Mouse (Mus musculus) kidney, adult 18-20 months (tissue): ENCODE data around the gene Col11a2.
"Not testable (repeated sequence)": the region's sequence is repeated elsewhere in the genome, so short reads cannot be mapped to it uniquely, and the experiment has no call there.

Experiments used
- DNase-seq: peaks from one replicate; pipeline ENCODE4 v3.0.0; 2021

Gene Col11a2

DNA sequence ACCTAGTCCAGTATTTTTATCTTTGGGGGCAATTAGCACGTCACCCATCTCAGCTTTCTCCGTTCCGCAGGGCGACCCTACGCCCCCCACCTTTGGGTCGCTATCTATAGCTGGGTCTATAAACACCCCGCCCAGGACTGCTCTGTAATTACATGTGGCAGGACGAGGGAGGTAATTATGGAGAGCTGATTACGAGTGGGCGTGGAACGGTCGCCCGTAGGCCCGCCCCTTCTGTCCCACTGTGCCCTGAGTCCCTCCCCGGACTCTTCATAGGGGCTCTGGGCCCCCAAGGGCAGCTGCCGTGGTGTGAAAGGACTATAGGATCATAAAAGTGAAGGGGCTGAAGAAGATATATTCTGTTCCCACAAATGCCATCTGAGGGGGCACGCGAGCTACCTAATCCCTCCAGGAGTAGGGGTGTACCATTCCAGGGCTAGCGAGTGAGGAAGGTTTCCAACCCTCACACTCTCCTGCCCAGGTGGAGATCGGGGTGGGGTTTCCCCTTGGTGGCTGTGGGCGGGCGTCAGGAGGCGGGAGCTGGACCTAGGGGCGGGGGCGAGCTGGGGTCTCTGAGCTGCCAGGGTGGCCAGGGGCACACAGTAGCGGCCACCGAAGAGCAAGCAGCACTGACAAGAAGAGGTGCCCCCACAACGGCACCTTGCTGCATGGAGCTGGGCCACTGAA, at the start of gene Col11a2:
TSS of gene Col11a2 (plus strand) at position 560 of the 684 bp plus-strand sequence.
- DNase-seq: no peak

DNA sequence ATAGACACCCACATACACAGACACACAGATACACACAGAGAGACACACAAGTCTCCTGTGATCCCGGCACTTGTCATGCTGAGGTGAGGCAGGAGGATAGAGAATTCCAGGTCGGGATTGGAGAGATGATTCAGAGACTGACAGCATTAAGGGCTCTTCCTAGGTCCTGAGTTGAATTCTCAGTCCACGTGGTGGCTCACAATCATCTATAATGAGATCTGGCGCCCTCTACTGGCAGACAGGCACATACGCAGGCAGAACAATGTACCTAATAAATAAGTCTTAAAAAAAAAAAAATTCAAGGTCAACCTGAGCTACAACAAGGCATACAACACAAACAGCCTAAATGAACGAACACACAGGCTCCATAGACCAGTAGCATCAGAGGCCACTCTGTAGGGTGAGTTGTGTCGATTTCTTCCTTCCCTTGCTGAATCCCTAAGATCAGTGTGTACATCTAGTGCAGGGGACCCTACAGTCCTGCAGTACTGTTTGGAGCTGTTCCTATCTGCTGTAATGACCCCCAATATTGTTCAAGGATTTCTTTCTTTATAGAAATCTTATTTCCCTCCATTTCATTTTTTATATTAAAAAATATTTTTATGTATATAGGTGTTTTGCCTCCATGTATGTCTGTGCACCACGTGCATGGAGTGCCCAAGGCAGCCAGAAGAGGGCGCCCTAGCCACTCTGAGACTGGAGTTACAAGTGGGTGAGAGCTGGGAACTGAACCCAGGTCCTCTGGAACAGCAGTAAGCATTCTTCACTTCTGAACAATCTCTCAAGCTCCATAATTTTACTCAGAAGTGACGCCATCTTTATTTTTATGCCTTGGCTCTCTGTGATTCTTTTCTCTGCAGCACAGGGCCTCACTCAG, 47.2 kb upstream of the Col11a2 start:
- peak; percentile 60 for DNase-seq

DNA sequence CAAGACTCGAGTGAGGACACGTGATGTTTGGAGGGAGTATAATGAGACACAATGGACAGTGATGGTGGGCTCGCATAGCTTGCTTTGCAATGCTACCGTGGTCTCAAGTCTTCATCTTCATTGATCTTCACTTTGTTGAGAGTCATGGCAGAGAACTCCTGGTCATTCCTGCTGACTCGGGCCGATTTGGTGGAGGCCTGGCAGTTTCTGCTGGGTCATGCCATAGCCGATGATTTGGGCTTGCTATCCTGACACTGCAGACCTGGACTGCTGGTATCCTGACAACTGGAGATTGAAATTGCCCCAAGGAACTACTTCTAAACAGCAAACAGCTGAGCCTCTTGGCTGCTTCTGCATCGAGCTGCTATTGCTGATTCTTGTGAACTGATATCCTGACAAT, 44.3 kb upstream of the Col11a2 start:
- no peak for DNase-seq

DNA sequence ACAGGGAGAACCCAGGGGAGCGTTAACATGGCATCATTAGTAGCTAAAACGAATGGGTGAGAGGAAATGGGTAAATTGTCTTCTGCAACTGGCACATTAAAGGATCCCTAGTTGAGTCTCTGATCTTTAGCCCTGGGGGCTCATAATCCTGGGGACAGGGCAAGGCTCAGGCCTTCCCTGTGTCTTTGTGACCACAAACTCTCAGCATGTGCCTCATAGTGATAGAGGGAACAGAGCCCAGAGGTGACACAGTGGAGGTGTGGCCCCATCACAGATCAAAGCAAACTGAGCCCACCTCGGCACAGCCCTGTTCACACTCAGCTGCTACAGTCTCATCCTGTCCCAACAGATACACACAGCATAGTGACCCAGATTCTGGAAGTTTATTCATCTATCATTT, 43.6 kb upstream of the Col11a2 start:
- DNase-seq: no peak

DNA sequence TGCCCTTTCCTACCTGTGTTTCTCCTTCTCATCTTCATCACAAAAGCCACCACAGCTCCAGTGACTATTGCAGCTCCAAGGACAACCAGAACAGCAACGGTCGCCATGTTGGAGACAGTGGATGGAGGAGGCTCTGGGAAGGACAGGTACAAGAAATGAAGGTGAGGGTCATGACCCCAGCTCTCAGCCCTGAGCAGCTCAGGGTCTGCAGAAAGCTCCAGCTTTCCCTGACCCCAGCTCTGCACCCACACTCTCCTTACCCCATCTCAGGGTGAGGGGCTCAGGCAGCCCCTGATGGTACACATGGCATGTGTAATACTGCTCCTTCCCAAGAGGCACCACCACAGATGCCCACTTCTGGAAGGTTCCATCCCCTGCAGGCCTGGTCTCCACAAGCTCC, 42.2 kb upstream of the Col11a2 start:
- not testable (repeated sequence) for DNase-seq

DNA sequence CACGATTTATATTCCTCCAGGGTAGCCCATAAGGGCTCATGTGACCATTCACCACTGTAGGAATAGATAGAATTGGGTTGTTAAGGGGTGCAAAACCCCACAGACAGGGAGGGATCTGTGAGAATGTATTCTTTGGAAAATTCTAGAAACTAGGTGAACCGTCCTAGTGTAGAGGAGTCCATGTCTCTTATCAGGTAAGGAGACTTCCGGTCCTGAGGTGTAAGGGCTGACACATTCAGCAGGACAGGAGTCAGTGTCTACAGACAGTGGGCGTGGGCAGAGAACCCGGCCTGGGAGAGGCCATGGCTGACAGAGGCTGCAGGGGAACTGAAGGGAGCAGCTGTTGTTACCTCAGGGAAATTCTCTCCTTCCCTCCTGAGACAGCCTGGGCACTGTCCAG, 40.5 kb upstream of the Col11a2 start:
- not testable (repeated sequence) for DNase-seq

DNA sequence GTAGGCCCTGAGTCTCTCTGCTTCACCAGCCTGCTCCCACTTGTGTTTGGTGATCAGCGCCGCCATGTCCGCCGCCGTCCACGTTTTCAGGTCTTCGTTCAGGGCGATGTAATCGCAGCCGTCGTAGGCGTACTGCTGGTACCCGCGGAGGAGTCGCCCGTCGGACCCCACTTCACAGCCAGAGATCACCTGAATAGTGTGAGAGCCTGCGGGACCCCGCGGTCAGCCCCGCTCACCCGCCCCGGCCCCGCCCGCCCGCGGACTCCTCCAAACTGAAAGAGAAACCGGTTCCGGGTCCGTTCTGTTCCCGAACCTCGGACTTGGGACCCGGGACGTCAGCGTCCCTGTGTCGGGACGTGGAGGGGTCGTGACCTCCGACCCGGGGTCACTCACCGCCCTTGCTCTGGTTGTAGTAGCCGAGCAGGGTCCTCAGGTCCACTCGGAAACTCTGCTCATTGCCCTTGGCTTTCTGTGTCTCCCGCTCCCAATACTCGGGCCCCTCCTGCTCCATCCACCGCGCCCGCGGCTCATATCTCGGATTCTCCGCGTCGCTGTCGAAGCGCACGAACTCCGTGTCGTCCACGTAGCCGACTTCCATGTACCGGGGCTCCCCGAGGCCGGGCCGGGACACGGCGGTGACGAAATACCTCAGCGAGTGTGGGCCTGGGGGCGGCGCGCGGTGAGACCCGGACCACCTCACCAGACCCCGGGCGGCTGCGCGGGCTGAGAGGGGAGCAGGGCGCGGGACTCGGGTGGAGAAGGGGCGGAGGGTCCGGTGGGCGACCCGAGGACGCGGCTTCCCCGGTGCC, 39.7 kb upstream of the Col11a2 start:
- peak; percentile 45 for DNase-seq

DNA sequence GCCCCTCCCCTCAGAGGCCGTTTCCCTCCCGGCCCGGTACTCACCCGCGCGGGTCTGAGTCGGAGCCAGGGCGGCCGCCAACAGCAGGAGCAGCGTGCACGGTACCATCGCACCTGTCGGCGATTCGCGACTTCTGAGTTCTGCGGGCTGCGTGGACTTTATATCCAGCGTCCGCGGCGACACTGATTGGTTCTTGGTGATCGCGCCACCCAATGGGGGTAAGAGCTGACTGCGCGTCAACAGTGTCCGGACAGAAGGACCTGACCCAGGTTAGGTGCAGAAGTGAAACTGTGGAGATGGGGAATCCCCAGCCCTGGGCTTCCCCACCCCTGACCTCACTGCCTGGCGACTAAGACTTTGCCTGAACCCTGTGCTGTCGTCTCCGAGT, 39.1 kb upstream of the Col11a2 start, which contains the start of gene H2-K1:
TSS of gene H2-K1 (minus strand) at position 198 of the 388 bp plus-strand sequence.
- DNase-seq: peak; percentile 92

DNA sequence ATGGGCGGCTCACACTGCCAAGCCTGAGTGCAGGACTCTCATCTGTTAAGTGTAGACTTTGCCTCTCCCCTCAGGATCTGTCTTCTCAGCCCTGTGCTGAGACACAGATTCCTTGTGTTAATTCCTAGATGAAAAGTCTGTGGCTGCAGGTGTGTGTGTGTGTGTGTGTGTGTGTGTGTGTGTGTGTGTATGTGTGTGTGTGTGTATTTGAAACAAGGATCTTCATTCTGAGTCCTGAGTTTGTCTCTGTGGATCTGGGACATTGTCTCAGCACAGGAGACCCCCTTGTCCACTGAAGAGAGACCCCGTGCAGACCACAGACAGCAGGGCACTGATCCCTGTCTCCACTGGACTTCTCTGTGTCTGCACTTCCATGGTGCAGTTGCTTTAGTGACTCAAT, 38.4 kb upstream of the Col11a2 start:
- DNase-seq: not testable (repeated sequence)

DNA sequence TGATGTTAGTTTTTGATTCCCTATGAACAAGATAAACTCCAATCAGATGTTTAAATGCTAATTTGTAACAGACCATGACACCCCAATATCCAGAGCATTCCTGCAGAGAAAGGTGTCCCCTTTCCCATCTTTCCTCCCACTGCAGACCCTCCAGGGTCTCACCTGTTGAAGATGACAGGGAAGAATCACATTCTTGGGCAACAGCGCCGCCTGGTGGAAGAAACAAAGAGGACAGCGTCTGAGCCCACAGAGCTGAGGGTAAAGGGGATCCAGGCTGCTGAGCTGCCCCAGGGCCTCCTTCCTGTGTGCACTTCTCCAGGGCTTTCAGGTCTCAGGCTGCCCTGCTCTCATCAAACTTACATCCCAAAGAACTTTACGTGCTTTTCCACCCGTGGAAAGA, 35.8 kb upstream of the Col11a2 start:
- peak; percentile 55 for DNase-seq

DNA sequence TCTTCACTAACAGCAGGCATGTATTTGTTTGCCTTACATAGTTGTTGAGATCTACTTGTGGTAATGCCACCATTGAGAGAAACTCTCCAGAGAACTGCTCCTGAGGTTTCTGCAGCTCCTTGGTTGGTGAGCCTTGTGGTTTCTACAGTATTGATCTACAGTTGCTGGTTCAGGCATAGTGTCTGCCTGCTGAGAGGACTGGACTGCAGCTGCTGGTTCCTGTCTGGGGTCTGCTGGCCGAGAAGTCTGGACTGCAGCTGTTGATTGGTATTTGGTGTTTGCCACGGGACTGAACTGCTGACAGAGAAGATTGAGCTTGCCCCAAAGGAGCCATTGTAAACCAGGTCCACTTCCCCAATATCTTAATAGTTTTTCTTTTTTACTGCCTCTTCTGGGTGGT, 32.7 kb upstream of the Col11a2 start:
- DNase-seq: no peak

DNA sequence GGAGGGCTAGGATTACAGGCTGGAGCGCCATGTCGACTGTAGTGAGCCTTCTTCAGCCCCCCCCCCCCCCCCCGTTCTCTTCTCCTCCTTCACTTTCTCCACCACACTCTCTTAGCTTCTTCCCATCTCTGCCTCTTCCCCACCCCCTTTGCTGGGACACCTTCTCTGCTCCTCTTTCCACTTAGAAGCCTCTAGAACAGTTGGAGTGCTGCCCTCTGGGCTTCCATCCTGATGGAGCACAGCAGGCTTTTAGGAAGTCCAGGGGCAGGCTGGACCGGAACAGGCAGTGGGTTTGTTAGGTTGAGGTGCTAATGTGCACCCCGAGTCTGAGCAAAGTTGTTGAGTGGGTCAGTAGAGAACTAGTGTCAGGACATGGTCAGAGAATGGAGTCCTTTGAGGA, 29.1 kb upstream of the Col11a2 start:
- DNase-seq: no peak

DNA sequence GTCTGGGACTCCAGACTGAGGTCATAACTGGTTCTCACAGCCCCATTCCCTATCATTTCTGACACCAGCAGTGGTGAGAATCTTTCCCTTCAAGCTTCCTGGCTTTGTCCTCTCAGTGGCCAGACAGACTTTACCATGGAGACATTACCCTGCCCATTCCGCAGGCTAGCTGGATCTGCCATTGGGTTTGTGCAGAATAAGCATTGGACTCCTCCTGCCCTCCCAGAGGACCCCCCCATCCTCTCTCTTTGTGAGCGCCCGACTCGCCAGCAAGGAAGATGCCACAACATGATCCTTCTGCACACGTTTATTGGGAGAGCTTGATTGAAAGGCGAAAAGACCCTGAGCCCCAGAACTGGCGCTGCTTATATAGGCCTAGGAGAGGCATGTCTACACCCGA, 25.8 kb upstream of the Col11a2 start:
- no peak for DNase-seq

DNA sequence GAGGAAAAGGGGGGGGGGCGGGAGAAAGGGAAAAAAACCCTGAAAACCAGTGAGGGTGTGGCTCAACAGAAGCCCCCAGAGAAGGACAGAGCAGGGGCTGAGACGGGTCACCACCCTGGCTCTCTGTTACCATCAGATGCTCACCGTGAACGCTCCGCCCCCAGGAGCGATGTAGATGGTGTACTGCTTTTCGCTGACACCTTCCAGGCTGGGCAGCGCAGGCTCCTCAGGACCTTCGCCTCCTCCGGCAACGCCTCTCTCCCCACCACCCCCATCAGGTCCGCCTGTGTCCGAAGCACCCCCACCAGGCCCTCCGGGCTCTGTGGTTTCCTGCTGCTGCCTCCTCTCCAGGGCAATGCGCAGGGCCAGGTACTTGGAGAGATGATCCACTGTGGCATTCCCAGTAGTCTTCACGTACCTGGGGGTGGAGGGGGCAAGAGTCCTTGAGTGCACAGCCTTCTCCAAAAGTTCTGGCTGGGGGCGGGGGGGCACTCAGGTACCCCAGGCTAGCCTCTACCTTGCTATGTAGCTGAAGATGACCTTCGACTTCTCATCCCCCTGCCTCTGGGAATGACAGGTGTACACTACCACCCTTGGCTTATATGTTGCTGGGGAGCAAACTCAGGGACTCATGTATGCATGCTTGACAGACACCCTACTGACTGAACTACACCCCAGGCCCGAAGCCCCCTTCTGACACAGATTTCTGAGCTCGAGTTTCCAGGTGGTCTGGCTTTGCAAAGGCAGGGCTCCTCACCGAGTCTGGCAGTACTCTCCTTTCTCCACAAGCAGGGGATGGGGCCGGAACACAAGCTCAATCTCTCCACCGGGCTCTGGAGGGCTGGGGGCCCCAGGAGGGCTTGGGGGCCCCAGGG, 17.5 kb upstream of the Col11a2 start:
- no peak for DNase-seq

DNA sequence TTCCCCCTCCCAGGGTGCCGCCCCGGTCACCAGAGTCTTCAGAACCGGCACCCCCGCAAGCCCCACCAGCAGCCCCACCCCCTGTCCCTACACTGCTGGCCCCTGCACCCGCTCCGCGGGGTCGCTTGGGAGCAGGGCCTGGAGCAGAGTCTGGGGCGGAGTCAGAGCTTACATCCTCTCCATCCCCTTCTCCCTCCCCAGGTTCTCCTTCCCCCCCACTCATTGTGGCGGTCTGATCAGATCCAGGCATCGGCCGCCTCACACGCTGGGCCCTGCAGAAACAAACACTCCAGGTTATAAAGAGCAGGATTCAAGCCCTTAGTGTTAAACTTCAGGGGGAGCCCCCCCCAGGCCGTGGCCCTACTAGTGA, 16.8 kb upstream of the Col11a2 start:
- DNase-seq: no peak

DNA sequence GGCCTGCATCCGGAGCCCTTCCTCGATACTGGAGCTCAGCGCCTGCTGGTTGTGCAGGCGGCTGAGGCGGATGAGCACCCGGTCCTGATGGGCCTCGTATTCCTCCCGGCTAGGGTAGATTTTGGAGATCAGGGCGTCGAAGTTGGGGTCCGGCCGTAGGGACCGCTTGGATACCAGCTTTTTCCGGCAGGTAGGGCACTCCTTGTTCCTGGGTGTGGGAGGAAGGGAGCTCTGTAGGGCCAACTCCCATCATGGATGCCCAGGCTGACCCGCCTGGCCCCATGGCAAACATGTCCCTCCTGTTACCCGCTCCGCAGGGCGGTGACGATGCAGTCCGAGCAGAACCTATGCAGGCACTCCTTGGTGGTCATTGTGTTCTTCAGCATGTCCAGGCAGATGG, 16.2 kb upstream of the Col11a2 start:
- no peak for DNase-seq

DNA sequence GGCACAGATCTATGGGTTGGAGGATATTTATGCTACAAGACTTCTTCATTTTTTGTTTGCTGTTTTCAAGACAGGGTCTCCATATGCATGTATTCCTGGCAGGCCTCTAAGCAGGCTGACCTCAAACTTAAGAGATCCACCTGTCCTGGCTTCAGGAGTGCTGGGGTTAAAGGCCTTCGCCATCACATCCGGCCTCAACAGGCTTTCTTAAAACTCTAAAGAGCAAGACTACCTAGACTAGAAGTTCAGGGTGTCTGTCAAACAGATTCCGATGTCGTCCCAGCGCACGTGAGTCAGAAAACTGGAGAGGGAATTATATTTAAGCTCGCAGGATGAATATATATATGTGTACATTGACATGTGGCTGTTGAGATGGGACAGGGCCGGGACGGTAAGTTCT, 15.6 kb upstream of the Col11a2 start:
- no peak for DNase-seq

DNA sequence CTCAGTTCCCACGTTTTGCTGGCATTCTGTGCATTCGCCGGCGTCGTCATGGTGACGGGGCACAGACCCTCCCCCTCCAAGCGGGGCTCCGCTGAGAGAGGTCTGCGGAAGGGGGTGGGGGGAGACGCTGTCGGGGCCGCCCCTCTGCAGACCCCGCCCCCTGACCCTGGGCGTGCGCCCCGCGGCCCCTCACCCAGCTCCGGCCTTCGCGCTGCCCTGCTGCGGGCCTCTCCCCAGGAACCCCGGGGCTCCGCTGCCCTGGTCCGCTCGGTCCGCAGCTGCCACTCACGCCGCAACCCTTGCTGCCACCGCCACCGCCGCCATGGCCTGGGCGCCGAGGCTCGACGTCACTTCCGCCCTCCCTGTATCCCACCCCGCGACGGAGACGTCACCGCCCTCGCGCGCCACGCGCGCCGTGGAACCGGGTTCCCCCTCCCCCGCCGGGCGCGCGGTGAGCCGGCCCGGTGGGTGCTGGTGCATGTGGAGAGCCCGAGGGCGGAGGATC, 14.9 kb upstream of the Col11a2 start, which contains the start of gene Ring1:
TSS of gene Ring1 (minus strand) at position 364 of the 505 bp plus-strand sequence.
- DNase-seq: peak; percentile 90

DNA sequence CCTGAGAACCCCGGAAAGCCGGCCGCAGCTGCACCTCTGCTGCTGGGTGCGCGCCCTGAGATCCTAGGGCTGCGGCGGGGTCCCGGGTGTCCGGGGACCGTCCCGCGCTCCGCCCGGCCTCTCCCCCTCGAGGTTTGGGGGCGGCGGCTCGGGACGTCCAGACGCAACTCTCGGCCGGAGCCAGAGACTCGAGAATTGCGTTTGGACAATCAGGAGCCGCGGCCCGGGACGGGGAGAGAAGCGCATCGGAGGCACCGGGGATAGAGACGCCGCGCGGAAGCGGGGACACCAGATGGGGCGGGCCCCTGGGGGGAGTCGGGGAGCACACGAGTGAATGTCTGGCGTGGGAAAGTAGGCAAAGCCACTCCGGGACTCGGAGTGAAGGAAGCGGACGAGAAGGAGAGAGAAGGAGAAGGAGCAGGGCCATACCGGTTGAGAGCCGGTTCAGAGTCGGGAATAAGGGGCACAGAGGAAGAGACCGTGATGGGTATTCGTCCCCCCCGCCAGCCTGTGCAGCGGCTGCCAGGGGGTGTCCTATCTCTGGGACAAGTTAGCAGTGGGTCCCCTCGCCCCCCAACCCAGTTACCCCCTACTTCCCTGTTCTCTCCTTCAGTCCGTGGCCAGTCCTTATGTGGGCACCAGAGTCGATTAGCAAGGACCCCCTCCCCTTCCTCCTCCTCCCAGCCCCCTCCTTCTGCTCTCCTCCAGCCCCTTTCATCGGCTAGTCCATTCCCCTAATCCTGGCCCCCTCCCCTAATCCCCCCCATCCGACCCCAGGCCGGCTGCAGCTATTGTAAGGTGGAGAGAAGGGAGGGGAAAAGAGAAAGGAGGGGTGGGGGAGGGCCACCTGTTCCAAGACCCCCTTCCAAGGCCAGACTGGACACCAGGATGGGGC, 14.1 kb upstream of the Col11a2 start:
- DNase-seq: no peak

DNA sequence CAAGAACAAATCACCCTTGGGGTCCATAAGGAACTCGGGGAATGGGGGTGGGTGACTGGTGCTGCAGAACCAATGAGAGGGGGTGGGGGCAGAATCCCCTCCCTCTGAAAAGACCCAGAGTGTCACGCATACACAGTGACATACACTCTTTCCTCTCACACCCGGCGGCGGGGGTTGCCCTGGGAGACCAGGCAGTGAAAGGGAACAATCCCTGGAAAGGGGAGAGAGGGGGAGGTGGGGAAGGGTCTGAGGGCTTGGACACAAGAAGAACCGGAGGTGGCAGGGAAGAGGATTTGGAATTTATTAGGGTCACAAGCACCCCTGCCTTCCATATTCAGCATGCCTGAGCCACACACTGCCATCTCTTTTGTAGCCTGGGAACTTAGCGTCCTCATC, 13.5 kb upstream of the Col11a2 start:
- DNase-seq: no peak

DNA sequence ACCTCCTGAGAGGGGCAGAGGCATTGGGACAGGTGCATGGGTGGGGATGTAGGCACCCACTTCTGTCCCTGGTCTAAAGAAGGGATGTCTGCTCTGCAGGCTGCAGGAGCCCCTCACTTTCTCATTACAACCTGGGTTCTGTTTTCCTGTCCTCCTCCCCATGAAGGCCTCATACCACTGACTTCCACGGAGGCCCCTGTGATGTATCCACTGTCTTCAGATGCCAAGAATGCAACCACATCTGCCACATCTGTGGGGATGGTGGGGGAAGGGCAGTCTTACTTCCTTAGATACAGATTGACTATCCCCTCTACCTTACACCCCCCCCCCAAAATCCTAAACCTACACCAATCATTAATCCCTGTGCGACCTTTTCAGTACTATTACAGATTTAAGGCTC, 13.0 kb upstream of the Col11a2 start:
- DNase-seq: no peak
